Mouse (Mus musculus) spleen, adult 2 months (tissue): ENCODE data around the gene Yif1a.

ENCODE experiments used
- CTCF ChIP-seq: fragments of 200-500 bp; IDR thresholded peaks from 2 replicates; pipeline ENCODE4 v1.5.1; 2011; ENCODE audit warnings: mild to moderate bottlenecking, inconsistent platforms; ENCODE audit not compliant: insufficient read depth, insufficient read length, insufficient replicate concordance; ENCODE audit errors: extremely low read depth
- POLR2A ChIP-seq: fragments of 200-500 bp; IDR thresholded peaks from 2 replicates; pipeline ENCODE4 v1.6.1; 2011; ENCODE audit warnings: low read depth, low read length, inconsistent platforms

GRCm38 (mm10) chr19:5093481-5094242, 5.3 kb downstream of the Yif1a start:
- no peak for TF ChIP-seq CTCF
- no peak for TF ChIP-seq POLR2A
